Mouse (Mus musculus) layer of hippocampus, adult 2 months (tissue): ENCODE measurements around the gene E130114P18Rik. TPM values are rescaled to one million over a fixed set of nuclear protein-coding genes. Genes with fewer than 3 reads are reported as not detected.

Source experiments
- DNase-seq, 2 experiments: peaks; one replicate each; pipeline ENCODE4 v3.0.0; 2022; ENCODE audit warnings: low spot score in 2 of 2
- H3K27ac ChIP-seq: fragments of 200-600 bp; 2 replicates; pipeline ENCODE4 v1.8.1; 2022
- H3K4me3 ChIP-seq: fragments of 200-600 bp; 2 replicates; pipeline ENCODE4 v1.8.1; 2022; ENCODE audit warnings: mild to moderate bottlenecking
- CTCF ChIP-seq: fragments of 200-600 bp; conservative IDR thresholded peaks from 2 replicates; pipeline ENCODE4 v1.8.1; 2022; ENCODE audit warnings: antibody characterized with exemption, mild to moderate bottlenecking, moderate library complexity
- total RNA-seq, 2 experiments: library from RNA; stranded (reverse); gene quantifications; 2 replicates each; pipeline ENCODE4 v1.2.3; 2021

Gene E130114P18Rik
- total RNA-seq, 2 experiments from 2014 or later: 7.1 to 7.9 TPM

- no peak for TF ChIP-seq CTCF
- Histone ChIP-seq H3K4me3 (no peak overlapping the region), H3K27ac (peak overlapping the region; percentile 77)
- peak in 1 of 2 experiments; percentile 17 for DNase-seq
Measured at GRCm38 (mm10) chr4:97649626-97650015, 128.3 kb downstream of the E130114P18Rik start.

- DNase-seq: peak; percentile 72 to 88
- 0 out of 2 replicates have a peak overlapping the region, but pooled peaks have one; percentile 19 for H3K4me3 ChIP-seq
- H3K27ac ChIP-seq: peak overlapping the region; percentile 77
- TF ChIP-seq CTCF: no peak
Measured at GRCm38 (mm10) chr4:97648825-97649625, 128.9 kb downstream of the E130114P18Rik start.

GRCm38 (mm10) chr4:97648436-97648707, 129.5 kb downstream of the E130114P18Rik start:
- DNase-seq: no peak
- TF ChIP-seq CTCF: no peak
- Histone ChIP-seq H3K27ac (peak overlapping the region; percentile 77; the same call in 1 of the 2 replicates), H3K4me3 (no peak overlapping the region)

GRCm38 (mm10) chr4:97647700-97648435, 130.0 kb downstream of the E130114P18Rik start:
- DNase-seq: peak; percentile 29 to 45
- TF ChIP-seq CTCF: no peak
- Histone ChIP-seq H3K4me3 (no peak overlapping the region), H3K27ac (peak overlapping the region; percentile 77; the same call in 1 of the 2 replicates)

GRCm38 (mm10) chr4:97647236-97647635, 130.6 kb downstream of the E130114P18Rik start:
- H3K4me3 ChIP-seq: no peak overlapping the region
- DNase-seq: no peak
- H3K27ac ChIP-seq: no peak overlapping the region
- no peak for TF ChIP-seq CTCF

GRCm38 (mm10) chr4:97640385-97640784, 137.5 kb downstream of the E130114P18Rik start:
- DNase-seq: no peak
- Histone ChIP-seq H3K27ac (no peak overlapping the region), H3K4me3 (no peak overlapping the region)
- TF ChIP-seq CTCF: no peak

GRCm38 (mm10) chr4:97636569-97636968, 141.3 kb downstream of the E130114P18Rik start:
- Histone ChIP-seq H3K27ac (no peak overlapping the region), H3K4me3 (no peak overlapping the region)
- no peak for DNase-seq
- no peak for TF ChIP-seq CTCF

- no peak for DNase-seq
- Histone ChIP-seq H3K27ac (no peak overlapping the region; the same call in 1 of the 2 replicates), H3K4me3 (no peak overlapping the region)
- TF ChIP-seq CTCF: no peak
Measured at GRCm38 (mm10) chr4:97635757-97636292, 142.1 kb downstream of the E130114P18Rik start.

- Histone ChIP-seq H3K4me3 (no peak overlapping the region), H3K27ac (peak overlapping the region; percentile 11; the same call in 1 of the 2 replicates)
- TF ChIP-seq CTCF: no peak
- peak; percentile 16 to 20 for DNase-seq
Measured at GRCm38 (mm10) chr4:97635296-97635755, 142.6 kb downstream of the E130114P18Rik start.

GRCm38 (mm10) chr4:97628881-97629605, 148.8 kb downstream of the E130114P18Rik start:
- Histone ChIP-seq H3K27ac (no peak overlapping the region), H3K4me3 (no peak overlapping the region)
- TF ChIP-seq CTCF: no peak
- DNase-seq: no peak

GRCm38 (mm10) chr4:97626002-97626720, 151.7 kb downstream of the E130114P18Rik start:
- H3K4me3 ChIP-seq: no peak overlapping the region
- no peak for DNase-seq
- TF ChIP-seq CTCF: no peak
- H3K27ac ChIP-seq: no peak overlapping the region

GRCm38 (mm10) chr4:97623165-97623564, 154.7 kb downstream of the E130114P18Rik start:
- no peak overlapping the region for H3K27ac ChIP-seq
- no peak overlapping the region for H3K4me3 ChIP-seq
- TF ChIP-seq CTCF: peak; percentile 79
- no peak for DNase-seq
